Mouse (Mus musculus) urinary bladder, postnatal 4 days (tissue): ENCODE measurements around the gene Tchh.
"Not testable (repeated sequence)": the region's sequence is repeated elsewhere in the genome, so short reads cannot be mapped to it uniquely, and the experiment has no call there.

ENCODE experiments used
- DNase-seq, 2 experiments: peaks; one replicate each; pipeline ENCODE4 v3.0.0; 2021 to 2022; ENCODE audit warnings: low spot score in 2 of 2

Gene Tchh

GRCm38 (mm10) chr3:93442030-93442429 lies at the start of gene Tchh:
TSS of gene Tchh (plus strand) at chr3:93442330.
- no peak for DNase-seq

GRCm38 (mm10) chr3:93393366-93393765 lies 48.8 kb upstream of the Tchh start, which contains the start of gene Rptn:
TSS of gene Rptn (plus strand) at chr3:93393699.
- DNase-seq = no peak

- DNase-seq = no peak
Observed at GRCm38 (mm10) chr3:93403936-93404335, 38.2 kb upstream of the Tchh start.

GRCm38 (mm10) chr3:93406992-93407391 lies 35.1 kb upstream of the Tchh start:
- DNase-seq = no peak

- DNase-seq = no peak
Observed at GRCm38 (mm10) chr3:93411905-93412304, 30.2 kb upstream of the Tchh start.

- DNase-seq = no peak
Observed at GRCm38 (mm10) chr3:93431673-93432072, 10.5 kb upstream of the Tchh start.

GRCm38 (mm10) chr3:93443501-93444101 lies 1.5 kb downstream of the Tchh start:
- DNase-seq = peak in 1 of 2 experiments; percentile 22

- peak; percentile 64 to 70 for DNase-seq
Observed at GRCm38 (mm10) chr3:93444343-93445164, 2.4 kb downstream of the Tchh start.

GRCm38 (mm10) chr3:93445165-93445705 lies 3.1 kb downstream of the Tchh start:
- DNase-seq = peak in 1 of 2 experiments; percentile 20

- peak in 1 of 2 experiments; percentile 18 for DNase-seq
Observed at GRCm38 (mm10) chr3:93446128-93446755, 4.1 kb downstream of the Tchh start.

GRCm38 (mm10) chr3:93446756-93447137 lies 4.6 kb downstream of the Tchh start:
- DNase-seq = not testable (repeated sequence)

- DNase-seq = peak in 1 of 2 experiments; percentile 23
Observed at GRCm38 (mm10) chr3:93447138-93447841, 5.2 kb downstream of the Tchh start.

- DNase-seq = no peak
Observed at GRCm38 (mm10) chr3:93466556-93466955, 24.4 kb downstream of the Tchh start.

GRCm38 (mm10) chr3:93467130-93467529 lies 25.0 kb downstream of the Tchh start:
- no peak for DNase-seq

- no peak for DNase-seq
Observed at GRCm38 (mm10) chr3:93468561-93468960, 26.4 kb downstream of the Tchh start, which contains the start of gene Tchhl1. TSS of gene Tchhl1 (plus strand) at chr3:93468754.

GRCm38 (mm10) chr3:93469629-93470028 lies 27.5 kb downstream of the Tchh start:
- DNase-seq = no peak

GRCm38 (mm10) chr3:93480053-93480452 lies 37.9 kb downstream of the Tchh start:
- DNase-seq = no peak

GRCm38 (mm10) chr3:93481982-93482616 lies 40.0 kb downstream of the Tchh start:
- DNase-seq = no peak

GRCm38 (mm10) chr3:93485611-93486010 lies 43.5 kb downstream of the Tchh start:
- no peak for DNase-seq

- DNase-seq = no peak
Observed at GRCm38 (mm10) chr3:93488541-93488940, 46.4 kb downstream of the Tchh start.

- no peak for DNase-seq
Observed at GRCm38 (mm10) chr3:93492176-93492575, 50.0 kb downstream of the Tchh start.
